Mouse (Mus musculus) CH12.LX (cell line): ENCODE results near the gene Inpp5d.

Experiments used
- CTCF ChIP-seq, 2 experiments: IDR thresholded peaks in 1 of 2; conservative IDR thresholded peaks in 1 of 2; 2 replicates each; pipeline ENCODE4 v1.5.1; 2011 to 2012; ENCODE audit warnings: low read depth in 2 of 2, low read length in 2 of 2, improper control_type of control experiment in 1 of 2, inconsistent platforms in 1 of 2, mild to moderate bottlenecking in 1 of 2, moderate library complexity in 1 of 2
- EP300 ChIP-seq: IDR thresholded peaks from 2 replicates; pipeline ENCODE4 v1.6.1; 2011; ENCODE audit warnings: low read length, improper control_type of control experiment
- JUN ChIP-seq: IDR thresholded peaks from 2 replicates; pipeline ENCODE4 v1.6.1; 2011; ENCODE audit warnings: low read depth, mild to moderate bottlenecking, low read length, improper control_type of control experiment, moderate library complexity; ENCODE audit not compliant: insufficient read depth
- POLR2A ChIP-seq: IDR thresholded peaks from 2 replicates; pipeline ENCODE4 v1.6.1; 2011; ENCODE audit warnings: low read depth, mild to moderate bottlenecking, improper control_type of control experiment, low read length
- ZMIZ1 ChIP-seq: IDR thresholded peaks from 2 replicates; pipeline ENCODE4 v1.6.1; 2012; ENCODE audit warnings: low read depth, mild to moderate bottlenecking, inconsistent platforms, low read length, improper control_type of control experiment

DNA sequence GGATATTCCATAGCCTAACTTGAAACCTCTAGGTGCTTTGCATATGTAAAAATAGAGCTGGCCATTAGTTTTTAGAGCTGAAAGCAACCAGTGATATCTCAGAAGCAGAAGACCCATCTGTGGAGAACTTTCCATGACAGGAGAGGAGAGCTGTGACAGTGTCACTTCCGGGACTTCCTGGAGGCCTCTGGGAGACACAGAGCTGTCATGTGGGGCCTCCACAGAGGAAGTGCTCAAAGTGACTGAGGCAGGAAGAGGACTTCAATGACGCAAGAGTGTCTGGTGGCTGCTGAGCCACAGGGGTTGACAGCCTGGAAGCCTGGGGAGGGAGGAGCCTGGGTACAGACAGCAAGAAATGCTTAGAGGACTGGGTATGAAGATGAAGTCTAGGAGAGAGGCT is 6.2 kb downstream of the Inpp5d start:
- TF ChIP-seq JUN = peak; percentile 42; the same call in 1 of the 2 replicates
- TF ChIP-seq POLR2A = no peak; the same call in 1 of the 2 replicates
- TF ChIP-seq EP300 = peak; percentile 77
- TF ChIP-seq CTCF (conservative IDR thresholded peaks at IDR 0.05 in 1 of 2, IDR thresholded peaks at IDR 0.05 in 1 of 2; ENCODE audit: low read depth in 2 of 2, low read length in 2 of 2) = no peak
- 0 out of 2 replicates have a peak, but pooled peaks have one; percentile 26 for TF ChIP-seq ZMIZ1
